Mouse (Mus musculus) lung, adult 2 months (tissue): Measurements from ENCODE around the gene Eml3.

Experiments
- CTCF ChIP-seq: fragments of 200-500 bp; IDR thresholded peaks from 2 replicates; pipeline ENCODE4 v1.5.1; 2011; ENCODE audit warnings: mild to moderate bottlenecking, low read length, control low read depth; ENCODE audit not compliant: insufficient read depth
- POLR2A ChIP-seq: fragments of 200-500 bp; IDR thresholded peaks from 2 replicates; pipeline ENCODE4 v1.6.1; 2011; ENCODE audit warnings: low read depth, mild to moderate bottlenecking, control low read depth, low read length, borderline replicate concordance; ENCODE audit errors: extremely low read depth

GRCm38 (mm10) chr19:8941515-8942217 lies 12.3 kb downstream of the Eml3 start, which contains the start of gene Mta2:
- TF ChIP-seq CTCF, result no peak
- peak; percentile 92; the same call in 1 of the 2 replicates for TF ChIP-seq POLR2A
